Mouse (Mus musculus): ENCODE results near the gene Slfn8. TPM values are rescaled to one million over a fixed set of nuclear protein-coding genes. Genes with fewer than 3 reads are reported as not detected.

The Slfn8 gene
- polyA plus RNA-seq, 1 experiment from 2014 or later: 0.32 TPM

DNA sequence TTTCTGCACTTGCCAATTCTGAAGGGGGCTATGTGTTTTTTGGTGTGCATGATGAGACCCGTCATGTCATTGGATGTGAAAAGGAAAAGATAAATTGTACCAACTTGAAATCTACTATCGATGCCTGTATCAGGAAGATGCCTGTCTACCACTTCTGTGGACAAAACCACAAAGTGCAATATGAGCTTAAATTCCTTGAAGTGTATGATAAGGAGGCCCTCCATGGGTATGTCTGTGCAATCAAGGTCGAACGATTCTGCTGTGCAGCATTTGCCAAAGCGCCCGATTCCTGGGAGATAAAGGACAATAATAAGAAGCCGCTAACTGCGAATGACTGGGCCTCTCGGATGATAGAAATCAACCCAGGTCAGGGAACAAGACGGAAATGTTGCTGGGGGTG is 63.7 kb downstream of the Slfn8 start:
- peaks cover 32% of the 10 kb centered on the region for H3K27me3 ChIP-seq (replicated peaks)
- no peak for ATAC-seq (ENCODE audit: extremely low read depth, insufficient number of reproducible peaks, low FRiP score, low TSS enrichment)
- H3K27ac ChIP-seq (replicated peaks): no peak overlapping the region
- peaks cover 6% of the 10 kb centered on the region for H3K4me1 ChIP-seq
- no peak overlapping the region for H3K4me2 ChIP-seq
- no peaks in the 10 kb centered on the region for H3K9me3 ChIP-seq
- H3K36me3 ChIP-seq: no peaks in the 10 kb centered on the region
- H3K4me3 ChIP-seq: no peak overlapping the region
- WGBS: 59% methylated on average over 10 of the region's 10 CpGs
- H3K9ac ChIP-seq: no peak overlapping the region

- ATAC-seq (ENCODE audit: extremely low read depth, insufficient number of reproducible peaks, low FRiP score, low TSS enrichment): no peak
- no peak overlapping the region for H3K4me2 ChIP-seq
- peaks cover 50% of the 10 kb centered on the region for H3K27me3 ChIP-seq (replicated peaks)
- H3K9ac ChIP-seq: no peak overlapping the region
- H3K27ac ChIP-seq (replicated peaks): no peak overlapping the region
- H3K36me3 ChIP-seq: no peaks in the 10 kb centered on the region
- H3K4me1 ChIP-seq: peaks cover 19% of the 10 kb centered on the region
- H3K4me3 ChIP-seq: no peak overlapping the region
- H3K9me3 ChIP-seq: no peaks in the 10 kb centered on the region
- 74% methylated on average over 6 of the region's 6 CpGs for WGBS
Observed at GRCm38 (mm10) chr11:82954631-82955030, 66.0 kb downstream of the Slfn8 start.

DNA sequence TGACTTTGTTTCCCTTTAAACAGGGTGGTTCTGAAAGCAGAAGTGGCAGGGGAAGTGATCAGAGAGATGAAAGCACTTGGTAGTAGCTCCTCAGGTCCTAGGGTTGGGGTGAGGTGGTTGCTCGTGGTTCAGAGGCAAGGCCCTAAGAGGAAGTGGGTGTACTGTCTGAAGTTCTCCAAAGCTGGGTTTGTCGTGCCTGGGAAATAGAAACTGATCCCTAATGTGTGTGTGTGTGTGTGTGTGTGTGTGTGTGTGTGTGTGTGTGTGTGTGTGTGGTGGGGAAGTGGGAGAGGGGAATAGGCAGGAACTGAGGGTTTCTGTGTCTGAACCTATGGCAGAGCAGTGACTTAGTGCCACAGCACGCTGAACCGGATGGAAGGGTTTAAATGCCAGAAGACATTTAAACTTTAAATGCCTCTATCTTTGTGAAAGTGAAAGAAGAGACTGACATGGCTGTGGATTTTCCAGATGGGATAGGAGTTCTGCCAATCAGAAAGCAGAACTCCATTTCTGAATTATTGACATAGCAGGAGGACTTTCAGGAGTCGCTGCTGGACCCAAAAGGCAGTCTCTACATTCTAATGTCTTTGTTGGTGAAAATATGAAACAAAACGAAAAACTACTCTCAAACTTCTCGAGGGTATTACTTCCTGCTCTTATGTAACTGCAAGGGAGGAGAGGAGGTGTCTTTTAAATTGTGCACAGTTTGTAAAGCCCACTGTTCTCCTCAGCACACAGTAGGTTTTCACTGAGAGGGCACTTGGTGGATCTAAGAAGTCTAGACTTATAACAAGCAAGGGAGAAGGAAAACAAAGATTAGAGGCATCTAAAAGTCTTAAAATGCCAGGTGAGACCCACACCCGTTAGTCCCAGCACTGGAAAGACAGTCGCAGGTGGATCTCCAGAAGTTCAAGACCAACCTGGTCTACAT is 67.7 kb downstream of the Slfn8 start:
- ATAC-seq (ENCODE audit: extremely low read depth, insufficient number of reproducible peaks, low FRiP score, low TSS enrichment): no peak
- Histone ChIP-seq H3K9ac (no peak overlapping the region), H3K4me1 (peaks cover 19% of the 10 kb centered on the region), H3K27ac (replicated peaks) (peak overlapping the region; percentile 41), H3K4me2 (peak overlapping the region; percentile 70), H3K27me3 (replicated peaks) (peaks cover 55% of the 10 kb centered on the region), H3K9me3 (no peaks in the 10 kb centered on the region), H3K36me3 (no peaks in the 10 kb centered on the region), H3K4me3 (peak overlapping the region; percentile 47)
- WGBS: 53% methylated on average over 9 of the region's 9 CpGs

Small RNA genes within 50 kb of the gene (microRNA-seq; reads per million reads assigned to microRNA genes)
- gene Gm27598: not detected
- gene Mir7679: not detected

Other genes with a start within 250 kb of the Slfn8 start
- gene Lig3, start 239.7 kb downstream of the Slfn8 start, polyA plus RNA-seq (2015; fragmentation: Nextera tagmentation; extraction: Ambion mirVana): 18.6 and 21.1 TPM in 2 replicates
- gene Rffl, start 149.6 kb downstream of the Slfn8 start, polyA plus RNA-seq (2015; fragmentation: Nextera tagmentation; extraction: Ambion mirVana): 4.7 and 5.3 TPM in 2 replicates
- gene Rad51d, start 130.2 kb downstream of the Slfn8 start, polyA plus RNA-seq (2015; fragmentation: Nextera tagmentation; extraction: Ambion mirVana): 12.2 and 12.4 TPM in 2 replicates
- gene Fndc8, start 128.7 kb downstream of the Slfn8 start, polyA plus RNA-seq (2015; fragmentation: Nextera tagmentation; extraction: Ambion mirVana): 0.07 and 0.22 TPM in 2 replicates
- gene Nle1, start 112.4 kb downstream of the Slfn8 start, polyA plus RNA-seq (2015; fragmentation: Nextera tagmentation; extraction: Ambion mirVana): 20.9 and 21.2 TPM in 2 replicates
- gene Unc45b, start 110.3 kb downstream of the Slfn8 start, polyA plus RNA-seq (2015; fragmentation: Nextera tagmentation; extraction: Ambion mirVana): 157 and 170 TPM in 2 replicates
- gene Slfn5, start 69.5 kb downstream of the Slfn8 start, polyA plus RNA-seq (2015; fragmentation: Nextera tagmentation; extraction: Ambion mirVana): 3.5 and 4.4 TPM in 2 replicates
- 12.9 and 14.5 TPM in 2 replicates for gene Slfn9, start 29.0 kb downstream of the Slfn8 start, polyA plus RNA-seq (2015; fragmentation: Nextera tagmentation; extraction: Ambion mirVana)
- 3.6 and 4.0 TPM in 2 replicates for gene Slfn2, start 44.3 kb upstream of the Slfn8 start, polyA plus RNA-seq (2015; fragmentation: Nextera tagmentation; extraction: Ambion mirVana)
- gene Slfn1, start 96.0 kb upstream of the Slfn8 start, polyA plus RNA-seq (2015; fragmentation: Nextera tagmentation; extraction: Ambion mirVana): 0.10 and 0.17 TPM in 2 replicates
- gene Slfn4, start 154.4 kb upstream of the Slfn8 start, polyA plus RNA-seq (2015; fragmentation: Nextera tagmentation; extraction: Ambion mirVana): not detected in 2 replicates
- 0.98 TPM in 2 replicates for gene Slfn3, start 170.5 kb upstream of the Slfn8 start, polyA plus RNA-seq (2015; fragmentation: Nextera tagmentation; extraction: Ambion mirVana)

Data from heart, embryonic 13.5 days (tissue).